Mouse (Mus musculus): ENCODE data around the gene Mrpl20. TPM values are rescaled to one million over a fixed set of nuclear protein-coding genes. Genes with fewer than 3 reads are reported as not detected.
A peak's percentile ranks its signal among the peaks of the same experiment; 100 is the strongest.

Mrpl20 gene
- polyA plus RNA-seq, 1 experiment from 2014 or later: 133 TPM

- Histone ChIP-seq H3K4me3 (ENCODE audit: low read length) (peak overlapping the region; percentile 65), H3K9ac (ENCODE audit: low read length) (peak overlapping the region; percentile 85), H3K4me1 (ENCODE audit: control insufficient read depth, insufficient read depth, low read length) (peaks cover 22% of the 10 kb centered on the region), H3K9me3 (replicated peaks; ENCODE audit: control insufficient read depth, low read length) (no peaks in the 10 kb centered on the region), H3K4me2 (ENCODE audit: low read depth, low read length) (peak overlapping the region; percentile 92), H3K27me3 (ENCODE audit: control insufficient read depth, insufficient read depth, low read length) (peaks cover 22% of the 10 kb centered on the region), H3K36me3 (ENCODE audit: control insufficient read depth, insufficient read depth) (no peaks in the 10 kb centered on the region), H3K27ac (ENCODE audit: low read length) (no peak overlapping the region)
- 41% methylated on average over 24 of the region's 24 CpGs for WGBS
- no peak for ATAC-seq (replicated peaks; ENCODE audit: extremely low read depth, insufficient read depth, low FRiP score)
Observed at GRCm38 (mm10) chr4:155770626-155771025, 32.1 kb upstream of the Mrpl20 start.

- Histone ChIP-seq H3K4me3 (ENCODE audit: low read length) (no peak overlapping the region), H3K4me1 (ENCODE audit: control insufficient read depth, insufficient read depth, low read length) (peaks cover 31% of the 10 kb centered on the region), H3K36me3 (ENCODE audit: control insufficient read depth, insufficient read depth) (no peaks in the 10 kb centered on the region), H3K4me2 (ENCODE audit: low read depth, low read length) (no peak overlapping the region), H3K9ac (ENCODE audit: low read length) (no peak overlapping the region), H3K27me3 (ENCODE audit: control insufficient read depth, insufficient read depth, low read length) (peaks cover 22% of the 10 kb centered on the region), H3K9me3 (replicated peaks; ENCODE audit: control insufficient read depth, low read length) (no peaks in the 10 kb centered on the region), H3K27ac (ENCODE audit: low read length) (no peak overlapping the region)
- no peak for ATAC-seq (replicated peaks; ENCODE audit: extremely low read depth, insufficient read depth, low FRiP score)
- WGBS: 72% methylated on average over 2 of the region's 2 CpGs
Observed at GRCm38 (mm10) chr4:155771706-155772105, 31.0 kb upstream of the Mrpl20 start.

- H3K9me3 ChIP-seq (replicated peaks; ENCODE audit: control insufficient read depth, low read length): no peaks in the 10 kb centered on the region
- WGBS: 86% methylated on average over 13 of the region's 13 CpGs
- no peak overlapping the region for H3K27ac ChIP-seq (ENCODE audit: low read length)
- no peaks in the 10 kb centered on the region for H3K36me3 ChIP-seq (ENCODE audit: control insufficient read depth, insufficient read depth)
- ATAC-seq (replicated peaks; ENCODE audit: extremely low read depth, insufficient read depth, low FRiP score): no peak
- H3K4me1 ChIP-seq (ENCODE audit: control insufficient read depth, insufficient read depth, low read length): peaks cover 38% of the 10 kb centered on the region
- H3K9ac ChIP-seq (ENCODE audit: low read length): no peak overlapping the region
- H3K4me2 ChIP-seq (ENCODE audit: low read depth, low read length): no peak overlapping the region
- no peak overlapping the region for H3K4me3 ChIP-seq (ENCODE audit: low read length)
- H3K27me3 ChIP-seq (ENCODE audit: control insufficient read depth, insufficient read depth, low read length): peaks cover 22% of the 10 kb centered on the region
Observed at GRCm38 (mm10) chr4:155772786-155773185, 29.9 kb upstream of the Mrpl20 start.

- Histone ChIP-seq H3K4me3 (ENCODE audit: low read length) (peak overlapping the region; percentile 42), H3K4me1 (ENCODE audit: control insufficient read depth, insufficient read depth, low read length) (peaks cover 41% of the 10 kb centered on the region)
Observed at GRCm38 (mm10) chr4:155773335-155774078, 29.2 kb upstream of the Mrpl20 start.

GRCm38 (mm10) chr4:155774280-155774754, 28.4 kb upstream of the Mrpl20 start, which contains the start of gene Vwa1:
Gene Vwa1 (minus strand): TSS chr4:155774698.
- no peaks in the 10 kb centered on the region for H3K9me3 ChIP-seq (replicated peaks; ENCODE audit: control insufficient read depth, low read length)
- H3K4me3 ChIP-seq (ENCODE audit: low read length): peak within 1 kb of the TSS; percentile 42
- under 1% methylated on average over 35 of the region's 35 CpGs for WGBS
- peaks cover 41% of the 10 kb centered on the region for H3K4me1 ChIP-seq (ENCODE audit: control insufficient read depth, insufficient read depth, low read length)
- H3K27me3 ChIP-seq (ENCODE audit: control insufficient read depth, insufficient read depth, low read length): peaks cover 22% of the 10 kb centered on the region
- no peaks in the 10 kb centered on the region for H3K36me3 ChIP-seq (ENCODE audit: control insufficient read depth, insufficient read depth)
- peak within 1 kb of the TSS; percentile 86 for H3K27ac ChIP-seq (ENCODE audit: low read length)
- peak within 1 kb of the TSS; percentile 49 for H3K9ac ChIP-seq (ENCODE audit: low read length)
- ATAC-seq (replicated peaks; ENCODE audit: extremely low read depth, insufficient read depth, low FRiP score): peak; percentile 77
- peak within 1 kb of the TSS; percentile 65 for H3K4me2 ChIP-seq (ENCODE audit: low read depth, low read length)

More at GRCm38 (mm10) chr4:155773335-155774078, 29.2 kb upstream of the Mrpl20 start:
- Histone ChIP-seq H3K36me3 (ENCODE audit: control insufficient read depth, insufficient read depth) (no peaks in the 10 kb centered on the region), H3K4me2 (ENCODE audit: low read depth, low read length) (peak overlapping the region; percentile 65), H3K9me3 (replicated peaks; ENCODE audit: control insufficient read depth, low read length) (no peaks in the 10 kb centered on the region), H3K27ac (ENCODE audit: low read length) (no peak overlapping the region), H3K9ac (ENCODE audit: low read length) (0 out of 2 replicates have a peak overlapping the region, but pooled peaks have one; percentile 49), H3K27me3 (ENCODE audit: control insufficient read depth, insufficient read depth, low read length) (peaks cover 22% of the 10 kb centered on the region)
- WGBS: 29% methylated on average over 5 of the region's 5 CpGs
- no peak for ATAC-seq (replicated peaks; ENCODE audit: extremely low read depth, insufficient read depth, low FRiP score)

- peak overlapping the region; percentile 86 for H3K27ac ChIP-seq (ENCODE audit: low read length)
- peaks cover 22% of the 10 kb centered on the region for H3K27me3 ChIP-seq (ENCODE audit: control insufficient read depth, insufficient read depth, low read length)
- peaks cover 40% of the 10 kb centered on the region for H3K4me1 ChIP-seq (ENCODE audit: control insufficient read depth, insufficient read depth, low read length)
- no peaks in the 10 kb centered on the region for H3K9me3 ChIP-seq (replicated peaks; ENCODE audit: control insufficient read depth, low read length)
- peak overlapping the region; percentile 34; the same call in 1 of the 2 replicates for H3K9ac ChIP-seq (ENCODE audit: low read length)
- H3K4me3 ChIP-seq (ENCODE audit: low read length): peak overlapping the region; percentile 42
- peak; percentile 33 for ATAC-seq (replicated peaks; ENCODE audit: extremely low read depth, insufficient read depth, low FRiP score)
- H3K36me3 ChIP-seq (ENCODE audit: control insufficient read depth, insufficient read depth): no peaks in the 10 kb centered on the region
- 22% methylated on average over 9 of the region's 9 CpGs for WGBS
- peak overlapping the region; percentile 65 for H3K4me2 ChIP-seq (ENCODE audit: low read depth, low read length)
Observed at GRCm38 (mm10) chr4:155774971-155775740, 27.5 kb upstream of the Mrpl20 start.

- no peak overlapping the region for H3K9ac ChIP-seq (ENCODE audit: low read length)
- peaks cover 22% of the 10 kb centered on the region for H3K27me3 ChIP-seq (ENCODE audit: control insufficient read depth, insufficient read depth, low read length)
- peak overlapping the region; percentile 86 for H3K27ac ChIP-seq (ENCODE audit: low read length)
- H3K36me3 ChIP-seq (ENCODE audit: control insufficient read depth, insufficient read depth): no peaks in the 10 kb centered on the region
- ATAC-seq (replicated peaks; ENCODE audit: extremely low read depth, insufficient read depth, low FRiP score): no peak
- peaks cover 41% of the 10 kb centered on the region for H3K4me1 ChIP-seq (ENCODE audit: control insufficient read depth, insufficient read depth, low read length)
- H3K4me2 ChIP-seq (ENCODE audit: low read depth, low read length): no peak overlapping the region
- WGBS: 48% methylated on average over 3 of the region's 3 CpGs
- no peaks in the 10 kb centered on the region for H3K9me3 ChIP-seq (replicated peaks; ENCODE audit: control insufficient read depth, low read length)
- no peak overlapping the region for H3K4me3 ChIP-seq (ENCODE audit: low read length)
Observed at GRCm38 (mm10) chr4:155775855-155776254, 26.8 kb upstream of the Mrpl20 start.

- H3K4me1 ChIP-seq (ENCODE audit: control insufficient read depth, insufficient read depth, low read length): peaks cover 44% of the 10 kb centered on the region
Observed at GRCm38 (mm10) chr4:155776704-155777335, 25.9 kb upstream of the Mrpl20 start.

More at GRCm38 (mm10) chr4:155776704-155777335, 25.9 kb upstream of the Mrpl20 start:
- peaks cover 19% of the 10 kb centered on the region for H3K27me3 ChIP-seq (ENCODE audit: control insufficient read depth, insufficient read depth, low read length)
- H3K4me3 ChIP-seq (ENCODE audit: low read length): no peak overlapping the region
- 58% methylated on average over 2 of the region's 2 CpGs for WGBS
- no peak overlapping the region for H3K9ac ChIP-seq (ENCODE audit: low read length)
- no peak for ATAC-seq (replicated peaks; ENCODE audit: extremely low read depth, insufficient read depth, low FRiP score)
- peak overlapping the region; percentile 72 for H3K27ac ChIP-seq (ENCODE audit: low read length)
- H3K36me3 ChIP-seq (ENCODE audit: control insufficient read depth, insufficient read depth): no peaks in the 10 kb centered on the region
- H3K4me2 ChIP-seq (ENCODE audit: low read depth, low read length): no peak overlapping the region
- H3K9me3 ChIP-seq (replicated peaks; ENCODE audit: control insufficient read depth, low read length): no peaks in the 10 kb centered on the region
